Mouse (Mus musculus) common myeloid progenitor, adult 5-6 weeks (primary cell): ENCODE results near the gene Bag2. TPM values are rescaled to one million over a fixed set of nuclear protein-coding genes. Genes with fewer than 3 reads are reported as not detected.

Source experiments
- ATAC-seq: replicated peaks from 2 replicates; pipeline ENCODE4 v1.8.0; 2016; ENCODE audit warnings: low read depth, mild to moderate bottlenecking, moderate TSS enrichment, inconsistent platforms; ENCODE audit not compliant: poor library complexity, severe bottlenecking
- total RNA-seq: library from RNA; stranded (forward); fragments of 200-1000, 187-1606 nt; gene quantifications from 2 replicates; pipeline ENCODE4 v1.2.3, GENCODE M21; 2017

The Bag2 gene
- total RNA-seq, 1 experiment from 2014 or later: 35.4 TPM

DNA sequence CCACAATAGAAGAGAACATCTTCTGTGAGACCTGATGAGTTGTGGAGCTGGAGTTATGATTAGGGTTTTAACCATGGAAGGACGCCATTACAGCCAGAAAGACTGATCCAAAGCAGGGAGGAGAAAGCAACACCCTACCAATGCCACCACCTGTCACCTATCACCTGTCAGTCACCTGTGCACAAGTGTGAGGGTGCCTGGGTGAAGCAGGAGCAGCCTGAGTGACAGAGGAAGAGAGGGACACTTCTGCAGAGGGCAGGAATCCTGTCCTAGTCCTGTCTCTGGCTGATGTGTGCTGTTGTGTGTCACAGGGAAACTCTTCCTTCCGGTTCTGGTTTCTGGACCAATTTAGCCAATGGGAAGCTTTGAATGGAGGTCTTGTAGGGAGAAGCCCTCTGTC lies 61.6 kb downstream of the Bag2 start:
- no peak for ATAC-seq

Other genes starting within 250 kb of the Bag2 start
- gene Prim2, start 88.0 kb downstream of the Bag2 start, total RNA-seq: 103 and 111 TPM in 2 replicates
- 3.7 and 4.3 TPM in 2 replicates for gene Rab23, start 37.9 kb downstream of the Bag2 start, total RNA-seq
- gene Zfp451, start 56.8 kb upstream of the Bag2 start, total RNA-seq: 32.9 and 44.4 TPM in 2 replicates
- not detected in 2 replicates for gene Bend6, start 150.0 kb upstream of the Bag2 start, total RNA-seq
- 8.4 and 9.3 TPM in 2 replicates for gene Dst, start 150.4 kb upstream of the Bag2 start, total RNA-seq